Mouse (Mus musculus) gastrocnemius, adult 2 months (tissue): ENCODE results near the gene Trabd2b. TPM values are rescaled to one million over a fixed set of nuclear protein-coding genes. Genes with fewer than 3 reads are reported as not detected.

Experiments
- DNase-seq: peaks from one replicate; pipeline ENCODE4 v3.0.0; 2022
- H3K27ac ChIP-seq: fragments of 200-600 bp; 2 replicates; pipeline ENCODE4 v1.8.1; 2022; ENCODE audit warnings: mild to moderate bottlenecking
- H3K4me3 ChIP-seq: fragments of 200-600 bp; 2 replicates; pipeline ENCODE4 v1.8.1; 2022; ENCODE audit warnings: mild to moderate bottlenecking, moderate library complexity
- CTCF ChIP-seq: fragments of 200-600 bp; IDR thresholded peaks from 2 replicates; pipeline ENCODE4 v1.8.1; 2022; ENCODE audit warnings: antibody characterized with exemption, mild to moderate bottlenecking, moderate library complexity
- intact Hi-C: fragments of 180-260 bp; cut with DNase I; formaldehyde crosslinking; loops from one replicate; pipeline ENCODE4 v1.15.1; 2025
- total RNA-seq, 2 experiments: library from RNA; stranded (reverse); gene quantifications; 2 replicates each; pipeline ENCODE4 v1.2.3; 2021

The Trabd2b gene
- total RNA-seq, 2 experiments from 2014 or later: 0.71 to 1.3 TPM

DNA sequence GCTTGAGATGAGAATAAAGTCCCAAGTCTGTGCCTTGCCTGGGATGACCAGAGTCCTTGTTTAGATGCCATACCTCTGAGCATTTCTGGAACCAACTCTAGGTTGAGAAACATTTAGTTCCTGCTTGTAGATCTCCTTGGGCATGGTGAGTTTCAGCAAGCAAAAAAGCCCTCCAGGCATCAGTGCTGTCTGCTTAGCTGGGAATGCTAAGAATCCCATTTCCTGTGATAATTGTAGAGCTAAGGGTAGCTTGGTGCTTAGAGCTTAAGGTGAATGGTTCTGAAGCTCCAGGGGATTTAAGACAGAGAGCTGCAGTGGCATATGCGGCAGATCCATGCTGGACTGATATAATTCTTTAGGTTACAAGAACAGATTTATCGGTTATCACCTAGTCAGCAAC lies 26.2 kb downstream of the Trabd2b start:
- H3K4me3 ChIP-seq: no peak overlapping the region
- no peak for TF ChIP-seq CTCF
- intact Hi-C loops: no loop called here
- no peak overlapping the region for H3K27ac ChIP-seq
- no peak for DNase-seq

DNA sequence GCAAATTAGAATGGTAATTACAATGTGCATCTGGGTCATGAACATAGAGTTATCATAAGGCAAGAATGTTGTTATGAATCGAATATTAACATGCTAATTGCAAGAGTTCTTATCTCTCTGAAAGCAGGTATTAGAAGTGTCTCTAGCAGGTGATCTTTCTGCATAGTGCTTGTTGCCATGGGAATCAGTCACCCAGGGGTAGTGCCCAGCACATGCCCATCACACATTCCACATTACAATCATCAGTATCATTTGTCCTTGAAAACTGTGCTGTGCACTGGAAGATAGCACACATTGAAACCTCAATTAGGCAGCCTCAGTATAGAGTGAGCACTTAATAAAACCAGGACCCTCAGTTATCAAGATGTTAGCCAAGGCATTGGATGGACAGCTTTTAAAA lies 26.9 kb downstream of the Trabd2b start:
- DNase-seq: no peak
- H3K27ac ChIP-seq: no peak overlapping the region
- no peak overlapping the region for H3K4me3 ChIP-seq
- intact Hi-C loops: no loop called here
- TF ChIP-seq CTCF: no peak

DNA sequence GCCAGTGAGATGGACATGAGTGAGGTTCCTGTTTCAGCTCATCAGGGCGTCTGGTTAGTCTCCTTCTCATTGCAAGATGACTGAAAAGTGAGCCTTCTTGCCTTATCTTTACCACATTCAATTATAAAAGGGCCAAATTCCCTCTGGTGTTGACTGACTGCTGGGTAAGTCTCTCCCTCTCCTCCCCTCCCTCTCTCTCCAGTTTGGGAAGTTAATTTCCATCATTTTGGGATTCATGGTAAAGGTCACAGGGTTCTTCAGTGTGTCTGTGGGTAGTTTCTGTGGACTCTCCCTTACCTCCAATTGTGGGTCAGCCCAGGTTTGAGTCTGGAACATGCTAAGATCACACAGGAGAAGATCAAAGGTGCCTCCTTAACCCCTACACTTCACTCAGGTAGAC lies 28.2 kb downstream of the Trabd2b start:
- intact Hi-C loops: no loop called here
- Histone ChIP-seq H3K4me3 (no peak overlapping the region), H3K27ac (no peak overlapping the region)
- no peak for TF ChIP-seq CTCF
- no peak for DNase-seq

DNA sequence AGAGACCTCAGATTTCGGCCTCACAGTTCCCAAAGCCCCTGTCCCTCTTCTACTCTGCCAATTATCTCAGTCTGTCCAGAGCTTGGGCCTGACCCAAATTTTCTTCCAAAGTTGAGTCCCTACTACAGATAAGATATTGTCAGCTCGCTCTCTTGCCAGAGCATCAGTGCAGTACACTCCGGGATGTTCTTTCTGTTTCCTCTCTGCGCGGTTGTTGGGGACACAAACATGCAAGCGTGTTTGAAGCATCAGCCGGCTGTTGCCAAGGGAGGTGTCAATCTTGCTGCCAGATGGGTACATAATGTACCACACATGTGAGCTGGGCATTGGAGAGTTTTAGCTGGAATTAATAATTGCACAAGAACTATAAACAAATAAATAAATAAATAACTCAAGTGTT lies 28.9 kb downstream of the Trabd2b start:
- Histone ChIP-seq H3K4me3 (no peak overlapping the region), H3K27ac (no peak overlapping the region)
- DNase-seq: no peak
- intact Hi-C loops: no loop called here
- no peak for TF ChIP-seq CTCF

DNA sequence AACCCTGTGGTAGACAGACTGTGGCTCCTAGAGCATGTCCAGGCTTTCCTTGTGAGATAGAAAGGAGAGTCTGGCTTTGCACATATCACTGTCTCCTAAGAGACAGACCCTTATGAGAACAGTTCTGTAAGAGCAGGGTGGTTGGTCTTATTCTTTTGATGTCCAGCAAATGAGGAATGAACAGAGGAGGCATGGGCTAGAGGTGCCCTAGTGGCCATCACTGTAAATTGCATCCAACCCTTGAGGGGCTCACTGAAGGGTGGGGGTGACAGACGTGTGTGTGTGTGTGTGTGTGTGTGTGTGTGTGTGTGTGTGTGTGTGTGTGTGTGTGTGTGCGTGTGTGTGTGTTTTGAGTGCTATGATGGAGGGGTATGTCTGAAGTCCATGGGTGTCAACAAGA lies 32.2 kb downstream of the Trabd2b start:
- intact Hi-C loops: no loop called here
- TF ChIP-seq CTCF: no peak
- no peak for DNase-seq
- no peak overlapping the region for H3K4me3 ChIP-seq
- H3K27ac ChIP-seq: no peak overlapping the region

DNA sequence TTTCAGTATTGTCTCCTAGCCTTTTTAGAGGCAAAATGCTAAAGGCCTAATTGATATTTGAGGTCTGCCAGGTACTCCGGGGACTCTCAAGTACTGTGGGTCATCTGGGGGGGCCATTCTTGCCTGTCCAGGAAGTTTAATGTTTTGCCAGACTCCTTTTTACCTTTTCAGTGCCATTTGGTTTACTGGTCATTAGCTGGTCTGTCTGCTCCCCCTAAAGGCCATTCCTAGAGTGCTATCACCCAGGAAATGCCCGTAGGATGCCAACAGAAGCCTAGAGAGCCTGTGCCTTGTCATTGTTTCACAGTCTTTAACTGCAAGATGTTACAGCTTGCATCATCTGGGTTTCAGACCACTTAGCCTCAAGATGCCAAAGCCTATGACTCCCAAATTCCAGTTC lies 35.7 kb downstream of the Trabd2b start:
- H3K27ac ChIP-seq: no peak overlapping the region
- no peak for DNase-seq
- intact Hi-C loops: no loop called here
- no peak overlapping the region for H3K4me3 ChIP-seq
- peak; percentile 32; the same call in 1 of the 2 replicates for TF ChIP-seq CTCF

DNA sequence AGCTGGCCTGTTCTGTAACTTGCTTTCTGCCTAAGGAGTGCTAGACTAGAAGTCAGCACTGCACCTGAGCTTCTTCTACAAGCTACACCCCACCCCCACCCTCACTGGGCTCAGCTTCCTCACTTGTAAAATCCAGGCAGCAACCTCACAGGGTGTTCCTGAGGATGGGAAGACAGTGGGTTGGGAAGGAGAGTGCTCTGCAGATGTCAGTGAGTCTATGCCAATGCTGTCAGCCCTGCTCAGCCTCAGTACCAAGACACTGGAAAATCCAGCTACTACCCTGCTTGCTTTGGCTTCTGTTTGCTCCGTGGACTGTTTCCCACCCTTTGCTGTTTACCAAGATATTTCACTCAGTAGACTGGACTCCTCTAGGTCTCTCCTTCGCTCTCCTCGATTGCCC lies 36.1 kb downstream of the Trabd2b start:
- no peak overlapping the region for H3K4me3 ChIP-seq
- no peak for DNase-seq
- TF ChIP-seq CTCF: no peak
- intact Hi-C loops: no loop called here
- H3K27ac ChIP-seq: no peak overlapping the region

DNA sequence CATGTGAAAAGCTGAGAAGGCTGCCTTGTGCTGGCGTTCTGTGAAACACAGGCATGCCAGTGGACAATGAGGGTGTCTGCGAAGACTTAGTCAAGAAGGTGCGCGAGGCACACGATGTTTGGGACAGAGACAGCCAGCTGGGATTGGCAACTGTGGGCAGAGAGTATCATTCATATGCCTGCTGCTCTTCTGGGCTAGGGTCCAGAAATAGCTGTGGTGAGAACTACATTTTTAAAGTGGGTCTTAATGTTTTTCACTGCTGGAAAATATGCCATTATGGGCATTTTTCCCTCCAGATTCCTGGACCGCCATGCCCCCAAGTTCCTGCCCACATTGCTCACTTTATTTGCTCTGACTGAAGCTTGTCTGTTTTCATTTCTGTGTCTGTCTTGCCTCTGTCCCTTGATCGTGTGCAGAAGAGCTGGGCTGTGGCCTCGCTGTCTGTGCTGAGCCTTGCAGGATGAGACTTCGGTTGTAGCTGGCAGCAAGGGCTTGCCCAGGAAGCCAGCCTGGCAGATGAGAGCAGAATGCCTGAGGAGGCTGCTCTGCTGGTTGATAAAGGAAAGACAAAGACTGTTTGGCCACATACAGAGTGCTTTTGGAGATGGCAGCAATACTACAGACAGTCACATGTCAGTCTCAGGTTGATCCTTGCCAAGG lies 42.0 kb downstream of the Trabd2b start:
- no peak for TF ChIP-seq CTCF
- no peak overlapping the region for H3K4me3 ChIP-seq
- DNase-seq: no peak
- H3K27ac ChIP-seq: no peak overlapping the region
- intact Hi-C loops: no loop called here

DNA sequence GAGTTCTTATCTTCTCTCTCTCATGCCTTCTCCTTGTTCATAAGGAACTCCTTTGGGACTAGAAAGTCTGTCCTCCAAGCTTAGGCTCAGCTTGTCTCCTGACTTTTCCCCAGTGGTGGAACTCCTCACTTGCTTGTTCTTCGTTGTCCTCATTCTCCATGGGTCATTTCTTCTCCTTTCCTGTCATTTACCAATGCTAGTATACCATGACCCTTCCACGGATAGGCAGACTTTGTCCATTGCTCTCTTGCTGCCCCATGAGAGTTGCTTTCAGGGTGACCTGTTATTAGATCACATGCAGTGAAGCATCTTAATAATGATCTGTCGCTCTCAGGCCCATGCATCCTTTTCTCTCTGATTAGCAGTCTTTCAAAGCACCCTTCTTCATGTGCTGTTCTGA lies 46.6 kb downstream of the Trabd2b start:
- no peak for DNase-seq
- TF ChIP-seq CTCF: no peak
- Histone ChIP-seq H3K27ac (no peak overlapping the region), H3K4me3 (no peak overlapping the region)
- intact Hi-C loops: no loop called here

DNA sequence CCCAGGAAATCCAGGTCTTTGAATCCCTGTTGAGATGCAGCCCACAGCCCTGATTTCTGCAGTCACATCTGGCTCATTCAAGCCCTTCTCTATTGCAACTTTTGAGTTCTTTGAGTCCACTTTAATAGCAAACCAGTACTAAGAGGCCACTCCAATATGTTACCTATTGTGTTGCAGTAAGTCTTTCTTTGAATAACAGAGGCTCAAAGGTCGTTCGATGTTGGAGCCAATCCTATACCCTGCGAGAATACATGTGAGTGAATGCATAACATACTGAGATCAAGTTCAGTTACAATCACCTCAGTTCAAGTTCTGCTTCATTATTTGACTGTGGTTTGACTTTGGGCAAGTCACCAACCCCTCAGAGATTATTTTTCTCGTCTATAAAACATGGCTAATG lies 47.5 kb downstream of the Trabd2b start:
- Histone ChIP-seq H3K27ac (no peak overlapping the region), H3K4me3 (no peak overlapping the region)
- no peak for DNase-seq
- intact Hi-C loops: no loop called here
- no peak for TF ChIP-seq CTCF

DNA sequence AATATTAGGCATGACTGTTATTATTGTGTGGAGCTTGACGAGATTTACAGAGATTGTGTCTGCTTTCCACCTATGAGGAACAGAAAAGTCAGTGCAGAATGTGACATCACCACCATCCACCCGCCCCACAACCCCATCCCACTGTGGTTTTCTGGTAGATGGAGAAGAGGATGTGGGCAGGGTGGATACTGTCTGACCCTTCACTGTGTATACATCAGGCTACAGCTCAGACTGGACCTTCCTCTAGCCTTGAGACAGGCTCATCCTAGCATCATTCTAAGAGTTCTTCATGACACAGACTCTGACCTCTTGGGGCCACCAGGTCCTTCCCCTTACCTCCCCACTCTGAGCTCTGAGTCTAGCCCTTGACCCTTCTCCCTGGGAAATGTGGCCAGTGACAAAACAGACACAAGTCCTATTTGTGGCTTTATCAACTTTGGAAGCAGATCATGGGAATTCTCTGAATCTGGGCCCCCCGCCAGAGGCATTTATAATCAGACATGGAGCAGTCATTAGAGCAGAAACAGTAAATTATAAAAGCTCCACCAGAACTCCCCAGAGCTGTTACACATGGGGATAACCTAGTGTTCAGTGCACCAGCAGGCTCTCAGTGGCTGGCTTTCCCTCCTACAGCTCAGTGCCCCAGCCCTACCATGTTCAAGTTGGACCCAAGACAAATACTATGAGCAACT lies 48.1 kb downstream of the Trabd2b start:
- no peak for TF ChIP-seq CTCF
- intact Hi-C loops: no loop called here
- no peak overlapping the region for H3K27ac ChIP-seq
- H3K4me3 ChIP-seq: no peak overlapping the region
- DNase-seq: peak; percentile 32

DNA sequence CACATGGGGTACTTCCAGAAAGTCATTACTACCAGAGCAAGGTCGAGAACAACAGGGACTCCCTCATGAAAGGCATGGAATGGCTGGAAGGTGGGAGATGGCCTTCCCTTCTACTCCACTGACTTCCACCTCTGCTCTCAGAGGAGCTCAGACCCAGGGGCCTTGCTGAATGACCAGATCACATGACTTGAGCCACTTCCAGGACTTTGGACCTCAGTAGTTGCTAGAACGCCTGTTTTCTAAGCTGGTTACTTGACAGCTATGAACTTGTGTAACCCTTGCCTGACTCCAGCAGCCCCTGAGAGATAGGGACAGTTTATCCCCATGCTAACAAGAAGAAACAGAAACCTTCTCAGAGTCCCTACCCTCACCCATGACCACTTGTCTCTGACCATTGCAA lies 50.6 kb downstream of the Trabd2b start:
- no peak for TF ChIP-seq CTCF
- no peak overlapping the region for H3K27ac ChIP-seq
- intact Hi-C loops: no loop called here
- DNase-seq: no peak
- H3K4me3 ChIP-seq: no peak overlapping the region

DNA sequence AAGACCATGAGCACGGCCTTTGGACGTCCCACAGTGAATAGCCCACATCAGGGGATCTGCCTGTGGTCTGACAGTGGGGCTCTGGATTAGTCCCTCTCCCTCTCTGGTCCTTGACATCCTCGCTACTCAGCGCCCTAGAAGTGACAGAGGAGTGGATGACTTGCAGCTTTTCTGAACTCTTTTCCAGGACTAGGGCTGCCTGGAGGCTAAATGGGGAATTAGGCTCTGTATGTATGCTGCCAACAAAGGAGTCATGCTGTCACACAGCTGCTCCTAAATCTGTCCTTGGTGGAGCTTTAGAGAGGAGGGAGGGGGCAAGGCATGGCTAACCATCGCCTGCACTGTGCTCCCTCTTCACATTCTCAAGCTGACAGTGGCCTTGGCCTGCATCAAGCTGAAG lies 53.1 kb downstream of the Trabd2b start:
- peak; percentile 19 for DNase-seq
- no peak for TF ChIP-seq CTCF
- H3K4me3 ChIP-seq: no peak overlapping the region
- peak overlapping the region; percentile 24 for H3K27ac ChIP-seq
- intact Hi-C loops: no loop called here

DNA sequence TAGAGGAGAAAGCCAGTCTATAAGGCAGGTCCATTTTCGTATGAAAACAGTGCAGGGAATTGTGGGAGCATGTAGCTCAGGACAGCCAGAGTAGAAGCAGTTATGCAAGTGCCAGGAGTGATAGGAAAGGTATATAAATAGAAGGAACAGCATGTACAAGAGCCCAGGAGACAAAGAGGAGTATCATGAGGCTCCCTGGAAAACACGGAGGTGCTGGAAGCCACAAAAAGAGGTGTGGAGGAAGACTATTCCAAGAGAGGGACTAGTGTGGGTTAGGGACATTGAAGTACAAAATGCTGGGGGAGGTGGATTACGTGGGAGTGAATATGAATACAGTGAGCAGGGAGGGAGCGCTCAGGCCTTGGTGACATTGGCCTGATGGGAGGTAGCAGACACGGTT lies 53.9 kb downstream of the Trabd2b start:
- peak overlapping the region; percentile 24; the same call in 1 of the 2 replicates for H3K27ac ChIP-seq
- intact Hi-C loops: no loop called here
- DNase-seq: no peak
- H3K4me3 ChIP-seq: no peak overlapping the region
- no peak for TF ChIP-seq CTCF
